Mouse (Mus musculus): ENCODE results near the gene Fancl. TPM values are rescaled to one million over a fixed set of nuclear protein-coding genes. Genes with fewer than 3 reads are reported as not detected.

Gene Fancl
- polyA plus RNA-seq, 1 experiment from 2014 or later, result 12.4 TPM

DNA sequence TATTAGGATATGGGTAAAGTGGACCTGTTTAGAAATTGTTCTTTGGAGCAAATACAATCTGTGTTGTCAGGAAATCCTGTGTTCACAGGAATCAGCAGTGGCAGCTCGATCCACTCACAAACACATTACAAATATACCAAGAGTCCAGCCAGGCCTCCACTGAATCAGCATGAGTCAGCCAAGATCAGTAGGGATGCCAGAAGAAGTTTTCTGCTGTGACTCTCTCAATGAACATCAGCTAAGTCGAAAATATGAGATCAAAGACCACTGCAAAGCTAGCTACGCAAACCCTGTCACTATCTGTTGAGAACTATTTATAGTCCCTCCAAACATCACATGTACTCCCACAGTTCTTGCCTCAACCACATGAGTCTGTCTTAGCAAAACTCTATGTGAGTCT lies 133.1 kb downstream of the Fancl start:
- H3K36me3 ChIP-seq (ENCODE audit: insufficient read depth, low read length), result no peaks in the 10 kb centered on the region
- TF ChIP-seq CTCF (IDR thresholded peaks at IDR 0.05), result no peak
- TF ChIP-seq EP300 (IDR thresholded peaks at IDR 0.05), result no peak
- H3K4me1 ChIP-seq (ENCODE audit: insufficient read depth, low read depth, low read length), result no peaks in the 10 kb centered on the region
- ATAC-seq (no peak), DNase-seq (ENCODE audit: low spot score) (peak; percentile 29)
- 65% methylated on average over 3 of the region's 3 CpGs for WGBS
- H3K9ac ChIP-seq (replicated peaks; ENCODE audit: low read depth), result no peak overlapping the region
- no peaks in the 10 kb centered on the region for H3K9me3 ChIP-seq (ENCODE audit: low read length)
- H3K4me2 ChIP-seq (replicated peaks; ENCODE audit: low read depth, low read length), result no peak overlapping the region
- H3K27ac ChIP-seq (ENCODE audit: low read length), result no peak overlapping the region
- no peak overlapping the region for H3K4me3 ChIP-seq (ENCODE audit: low read depth, low read length)
- no peaks in the 10 kb centered on the region for H3K27me3 ChIP-seq (replicated peaks; ENCODE audit: insufficient read depth, low read length)

Other genes starting within 250 kb of the Fancl start
- 0.42 and 0.65 TPM in 2 replicates for gene 5730522E02Rik, start 175.4 kb upstream of the Fancl start, polyA plus RNA-seq (2015; fragmentation: Nextera tagmentation; extraction: Ambion mirVana)
- 0.27 TPM in 1 of 2 replicates, not detected in the other for gene Gm6899, start 207.1 kb downstream of the Fancl start, polyA plus RNA-seq (2015; fragmentation: Nextera tagmentation; extraction: Ambion mirVana)
- gene Vrk2, start 207.9 kb downstream of the Fancl start, polyA plus RNA-seq (2015; fragmentation: Nextera tagmentation; extraction: Ambion mirVana), result 8.0 and 8.7 TPM in 2 replicates

Data from lung, postnatal 0 days (tissue).